Mouse (Mus musculus) CD4-positive helper T cell, adult 2 months (primary cell): ENCODE measurements around the gene Zdhhc16.

Source experiments
- DNase-seq: peaks from one replicate; pipeline ENCODE4 v3.0.0-alpha.2; 2012; ENCODE audit warnings: low read depth, missing footprints, low spot score

Gene Zdhhc16

DNA sequence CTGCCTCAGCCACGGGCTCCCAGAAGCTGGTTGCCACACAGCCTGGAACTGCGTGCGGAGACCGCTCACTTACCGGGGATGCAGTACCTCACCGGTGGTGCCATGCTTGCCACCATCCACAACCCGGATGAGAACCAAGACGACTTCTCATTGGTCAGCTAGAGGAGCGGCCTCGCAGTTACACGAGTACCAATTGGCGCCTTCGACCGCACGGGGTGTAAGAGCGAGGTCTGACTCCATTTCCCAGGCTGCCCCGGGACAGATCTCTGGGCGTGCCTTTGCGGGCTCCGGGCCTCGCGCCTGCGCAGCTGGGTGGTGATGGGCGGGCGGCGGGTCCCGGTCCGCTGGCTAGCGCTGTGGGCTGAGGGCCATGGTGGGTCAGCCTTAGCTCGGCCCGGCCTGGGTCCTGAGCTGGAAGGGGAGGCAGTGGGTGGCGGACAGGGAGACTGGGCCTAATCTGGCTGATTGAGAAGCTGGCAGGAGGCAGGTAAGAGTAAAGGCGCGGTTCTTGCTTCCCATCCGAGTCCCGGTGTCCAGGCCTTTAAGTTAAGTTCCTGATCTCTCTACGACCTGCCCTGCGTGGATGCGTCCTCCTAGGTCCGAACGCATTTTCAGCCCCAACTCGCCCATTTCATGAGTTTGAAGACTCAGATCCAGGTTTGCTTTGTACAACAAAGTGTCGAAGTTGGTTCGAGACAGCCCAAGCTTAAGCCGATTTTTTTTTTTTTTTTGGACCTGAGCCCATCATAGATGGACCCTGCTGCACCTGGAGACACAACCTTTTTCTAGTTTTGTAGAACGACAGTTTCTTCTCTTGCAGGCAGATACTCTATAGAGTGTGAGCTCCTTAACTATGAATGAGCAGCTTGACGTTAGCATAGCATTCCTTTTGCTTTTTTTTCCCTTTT lies at the start of gene Zdhhc16, which contains the start of gene Exosc1:
Zdhhc16 (plus strand) TSS at position 302 of the 908 bp plus-strand sequence.
Exosc1 (minus strand) TSS at position 245 of the 908 bp plus-strand sequence.
- peak; percentile 98 for DNase-seq

- DNase-seq, result no peak
These were observed 49.4 kb upstream of the Zdhhc16 start for GRCm38 (mm10) chr19:41883882-41884281.

- no peak for DNase-seq
These were observed 45.1 kb upstream of the Zdhhc16 start for GRCm38 (mm10) chr19:41888191-41888590.

DNA sequence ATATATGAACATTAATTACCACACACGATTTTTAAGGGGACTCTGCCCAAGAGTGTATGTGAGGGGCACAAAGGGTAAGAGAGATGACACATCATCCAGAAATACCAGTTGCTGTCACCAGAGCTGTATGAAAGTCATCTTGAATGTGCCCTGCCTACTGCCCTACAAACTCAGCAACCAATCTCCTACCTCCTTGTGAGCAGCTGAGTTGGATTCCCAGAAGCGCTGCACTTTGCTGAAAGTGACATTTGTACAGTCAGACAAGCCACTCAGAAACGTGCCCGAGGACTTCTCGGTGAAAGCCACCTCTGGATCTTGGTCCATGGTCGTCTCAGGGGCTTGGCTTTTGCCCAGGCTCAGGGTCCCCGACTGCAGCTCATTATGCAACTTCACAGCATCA lies 38.3 kb upstream of the Zdhhc16 start:
- peak; percentile 21 for DNase-seq

GRCm38 (mm10) chr19:41895460-41896318 lies 37.6 kb upstream of the Zdhhc16 start, which contains the start of gene Rrp12:
Gene Rrp12, minus strand, starts transcription at chr19:41896173.
- DNase-seq, result peak; percentile 94

DNA sequence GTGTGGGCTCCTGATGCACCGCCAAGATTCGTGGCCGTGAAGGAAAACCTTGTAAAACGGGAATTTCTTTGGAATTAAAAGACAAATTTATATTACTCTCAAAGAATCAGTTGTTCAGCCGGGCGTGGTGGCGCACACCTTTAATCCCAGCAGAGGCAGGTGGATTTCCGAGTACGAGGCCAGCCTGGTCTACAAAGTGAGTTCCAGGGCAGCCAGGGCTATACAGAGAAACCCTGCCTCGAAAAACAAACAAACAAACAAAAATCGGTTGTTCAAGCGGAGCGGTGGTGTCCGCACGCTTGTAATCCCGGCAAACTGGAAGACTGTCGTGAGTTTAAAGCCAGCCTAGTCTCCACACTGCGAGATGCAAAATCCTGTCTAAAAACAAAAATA lies 37.0 kb upstream of the Zdhhc16 start:
- no peak for DNase-seq

- peak; percentile 63 for DNase-seq
These were observed 34.4 kb upstream of the Zdhhc16 start for GRCm38 (mm10) chr19:41898860-41899259.

GRCm38 (mm10) chr19:41900495-41901090 lies 32.7 kb upstream of the Zdhhc16 start:
- DNase-seq, result peak; percentile 54

- DNase-seq, result peak; percentile 37
These were observed 31.6 kb upstream of the Zdhhc16 start for GRCm38 (mm10) chr19:41901696-41902095.

DNA sequence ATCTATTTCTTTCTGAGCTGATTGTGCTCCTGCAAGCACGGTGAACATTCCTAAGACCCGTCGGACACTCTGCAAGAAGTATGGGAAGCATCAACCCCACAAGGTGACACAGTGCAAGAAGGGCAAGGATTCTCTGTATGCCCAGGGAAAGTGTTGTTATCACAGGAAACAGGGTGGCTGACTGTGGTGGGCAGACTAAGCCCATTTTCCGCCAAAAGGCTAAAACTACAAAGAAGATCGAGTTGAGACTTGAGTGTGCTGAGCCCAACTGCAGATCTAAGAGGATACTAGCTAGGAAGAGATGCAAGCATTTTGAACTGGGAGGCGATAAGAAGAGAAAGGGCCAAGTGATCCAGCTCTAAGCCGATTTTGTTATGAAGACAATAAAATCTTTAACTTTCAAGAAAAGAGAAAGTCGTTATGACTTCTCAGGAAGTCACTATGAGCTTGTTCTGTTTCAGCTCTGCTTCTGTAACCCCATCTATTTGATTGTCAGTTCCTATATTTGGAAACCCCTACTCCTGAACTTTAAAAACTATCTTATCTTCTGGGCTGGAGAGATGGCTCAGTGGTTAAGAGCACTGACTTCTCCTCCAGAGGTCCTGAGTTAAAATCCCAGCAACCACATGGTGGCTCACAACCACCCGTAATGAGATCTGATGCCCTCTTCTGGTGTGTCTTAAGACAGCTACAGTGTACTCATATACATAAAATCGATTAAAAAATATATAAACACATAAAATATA lies 30.3 kb upstream of the Zdhhc16 start:
- DNase-seq, result no peak

DNA sequence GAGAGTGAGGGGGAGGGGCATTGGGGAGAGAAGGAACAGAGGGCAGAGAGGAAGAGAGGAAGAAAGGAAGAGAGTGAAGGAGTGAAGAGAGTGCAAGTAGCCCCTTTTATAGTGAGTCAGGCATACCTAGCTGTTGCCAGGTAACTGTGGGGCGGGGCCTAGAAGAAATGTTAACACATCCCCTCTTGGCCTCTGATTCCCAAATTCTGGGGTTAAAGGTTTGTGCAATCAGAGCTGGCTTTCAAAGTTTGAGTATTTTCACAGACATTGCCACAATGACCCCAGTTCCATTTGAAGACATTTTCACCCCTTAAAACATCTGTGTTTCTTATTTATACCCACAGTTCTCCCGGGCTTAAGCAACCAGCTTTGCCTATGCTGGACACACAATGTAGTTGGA lies 28.0 kb upstream of the Zdhhc16 start:
- no peak for DNase-seq

- DNase-seq, result no peak
These were observed 26.8 kb upstream of the Zdhhc16 start for GRCm38 (mm10) chr19:41906311-41907078.

DNA sequence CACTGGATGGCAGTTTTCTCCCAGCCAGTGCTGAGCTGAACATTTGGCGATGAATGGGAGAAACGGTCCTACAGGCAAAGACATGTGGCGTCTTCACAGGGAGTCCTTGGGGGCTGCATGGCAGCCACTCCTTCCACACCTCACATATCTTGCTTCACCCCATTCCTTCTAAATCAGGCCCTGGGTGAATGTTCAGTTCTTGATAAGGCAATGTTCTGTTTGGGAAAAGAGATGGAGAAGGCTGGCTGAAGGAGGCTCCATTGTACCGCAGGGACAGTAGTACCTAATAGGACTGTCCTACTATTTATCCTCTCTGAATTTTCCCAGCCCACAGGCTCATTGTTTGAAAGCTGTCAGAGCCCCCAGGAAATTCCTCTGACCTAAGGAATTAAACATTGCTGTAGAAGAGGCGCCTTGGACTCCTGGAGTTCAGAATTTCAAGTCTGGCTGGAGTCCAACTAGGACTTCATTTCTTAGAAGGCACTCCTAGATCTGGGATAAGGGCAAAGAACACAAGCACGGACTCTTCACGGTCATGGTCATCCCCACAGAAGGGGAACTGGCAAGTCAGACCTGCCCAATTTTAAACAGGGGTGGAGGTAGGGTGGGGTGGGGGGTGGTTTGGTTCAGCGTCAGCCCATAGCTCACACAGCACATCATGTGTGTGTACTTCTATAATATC lies 26.1 kb upstream of the Zdhhc16 start:
- no peak for DNase-seq

DNA sequence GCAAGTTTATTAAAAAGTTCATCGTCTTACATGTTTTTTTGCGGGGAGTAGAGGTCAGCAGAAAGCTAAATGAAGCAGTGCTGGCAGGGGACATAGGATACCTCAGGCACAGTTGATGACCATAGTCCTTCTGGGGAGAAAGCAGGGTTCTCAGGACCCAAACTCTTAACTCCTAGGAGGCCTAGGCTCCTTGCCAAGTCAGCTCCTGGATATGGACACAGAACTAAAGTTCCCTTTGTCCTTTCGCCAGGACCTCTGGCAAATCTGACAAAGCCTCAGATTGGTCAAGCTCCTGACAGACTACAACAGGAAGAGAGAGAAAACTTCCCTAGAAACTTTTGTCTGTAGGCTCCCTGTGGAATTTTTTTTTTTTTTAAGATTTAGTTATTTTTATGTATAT lies 24.5 kb upstream of the Zdhhc16 start:
- no peak for DNase-seq

GRCm38 (mm10) chr19:41910396-41910795 lies 22.9 kb upstream of the Zdhhc16 start:
- no peak for DNase-seq

DNA sequence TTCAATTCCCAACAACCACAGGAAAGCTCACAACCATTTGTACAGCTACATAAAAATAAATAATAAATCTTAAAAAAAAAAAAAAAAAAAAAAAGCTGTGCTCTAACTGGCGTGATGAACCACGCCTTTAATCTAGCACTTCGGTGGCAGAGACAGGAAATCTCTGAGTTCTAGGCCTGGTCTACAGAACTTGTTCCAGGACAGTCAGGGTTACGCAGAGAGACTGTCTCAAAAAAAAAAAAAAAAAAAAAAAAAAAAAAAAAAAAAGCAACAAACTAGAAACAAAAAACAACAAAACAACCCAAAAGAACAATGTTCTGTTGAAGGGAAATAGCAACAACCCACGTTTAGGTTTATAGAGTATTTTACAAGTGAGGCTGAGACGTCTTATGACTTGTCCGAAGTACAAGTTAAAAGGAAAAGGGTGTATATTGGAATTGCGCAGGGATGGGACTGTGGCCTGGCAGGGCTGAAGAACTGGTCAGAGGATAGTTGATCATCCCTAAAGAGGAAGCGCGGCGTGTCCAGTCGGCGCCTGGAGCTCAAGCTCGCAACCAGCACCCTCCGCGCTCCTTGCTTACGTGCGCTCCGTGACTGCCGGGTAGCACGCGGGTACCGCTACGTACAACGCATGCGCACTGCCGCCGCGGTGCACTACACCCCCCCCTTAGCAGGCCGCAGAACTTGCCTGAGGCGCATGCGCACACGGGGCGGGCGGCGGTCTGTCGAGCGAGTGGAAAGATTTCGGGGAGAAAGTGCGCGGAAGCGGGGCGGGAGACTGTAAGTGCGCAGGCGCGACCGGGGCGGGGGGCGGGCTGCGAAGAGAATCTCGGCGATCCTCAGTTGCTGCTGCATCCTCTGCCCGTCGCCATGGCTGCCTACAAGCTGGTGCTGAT lies 21.9 kb upstream of the Zdhhc16 start, which contains the start of gene Pgam1:
Pgam1 (plus strand) TSS at position 746 of the 896 bp plus-strand sequence.
- DNase-seq, result peak; percentile 99

GRCm38 (mm10) chr19:41912121-41913080 lies 20.9 kb upstream of the Zdhhc16 start:
- peak; percentile 55 for DNase-seq
